Mouse (Mus musculus): Measurements from ENCODE around the gene Nup188.
A peak's percentile ranks its signal among the peaks of the same experiment; 100 is the strongest.

GRCm38 (mm10) chr2:30389000-30389399 is 102.8 kb downstream of the Nup188 start:
- TF ChIP-seq CTCF (IDR thresholded peaks at IDR 0.05; ENCODE audit: low read depth, low read length) = 0 out of 2 replicates have a peak, but pooled peaks have one; percentile 3
- no peak for TF ChIP-seq GATA1 (IDR thresholded peaks at IDR 0.05; ENCODE audit: borderline replicate concordance, low read length)
- no peak for TF ChIP-seq TAL1 (conservative IDR thresholded peaks at IDR 0.05; ENCODE audit: low read depth, low read length)
- no peak for TF ChIP-seq POLR2AphosphoS5 (IDR thresholded peaks at IDR 0.05; ENCODE audit: insufficient replicate concordance, low read depth, low read length)

Measured in G1E (cell line).